Mouse (Mus musculus): ENCODE results near the gene Ccl22. TPM values are rescaled to one million over a fixed set of nuclear protein-coding genes. Genes with fewer than 3 reads are reported as not detected.

Gene Ccl22
- polyA plus RNA-seq, 1 experiment from 2014 or later = not detected

GRCm38 (mm10) chr8:94702156-94702555 is 43.2 kb upstream of the Ccl22 start:
- H3K9ac ChIP-seq (ENCODE audit: low read length) = no peak overlapping the region
- no peak overlapping the region for H3K27ac ChIP-seq (replicated peaks)
- TF ChIP-seq CTCF (IDR thresholded peaks at IDR 0.05; ENCODE audit: low read depth) (no peak), EP300 (optimal IDR thresholded peaks at IDR 0.05) (no peak)
- H3K4me1 ChIP-seq (replicated peaks; ENCODE audit: control insufficient read depth, insufficient read depth) = no peaks in the 10 kb centered on the region
- H3K4me2 ChIP-seq (replicated peaks; ENCODE audit: low read depth) = no peak overlapping the region
- peaks cover under 1% of the 10 kb centered on the region; the same call in 1 of the 2 replicates for H3K27me3 ChIP-seq (ENCODE audit: control insufficient read depth, insufficient read depth, low read length)
- no peaks in the 10 kb centered on the region for H3K9me3 ChIP-seq (ENCODE audit: control insufficient read depth, low read length)
- no peak for DNase-seq (ENCODE audit: low spot score)
- no peaks in the 10 kb centered on the region for H3K36me3 ChIP-seq (ENCODE audit: control insufficient read depth, insufficient read depth, low read length)
- H3K4me3 ChIP-seq (ENCODE audit: low read depth, low read length) = no peak overlapping the region
- ATAC-seq (ENCODE audit: low FRiP score, low TSS enrichment) = no peak
- 69% methylated on average over 3 of the region's 3 CpGs for WGBS

- peak; percentile 60 for ATAC-seq (ENCODE audit: low FRiP score, low TSS enrichment)
- Histone ChIP-seq H3K4me2 (replicated peaks; ENCODE audit: low read depth) (peak overlapping the region; percentile 56), H3K27me3 (ENCODE audit: control insufficient read depth, insufficient read depth, low read length) (no peaks in the 10 kb centered on the region), H3K4me3 (ENCODE audit: low read depth, low read length) (peak overlapping the region; percentile 32), H3K9me3 (ENCODE audit: control insufficient read depth, low read length) (no peaks in the 10 kb centered on the region), H3K36me3 (ENCODE audit: control insufficient read depth, insufficient read depth, low read length) (no peaks in the 10 kb centered on the region), H3K27ac (replicated peaks) (0 out of 2 replicates have a peak overlapping the region, but pooled peaks have one; percentile 18), H3K9ac (ENCODE audit: low read length) (no peak overlapping the region), H3K4me1 (replicated peaks; ENCODE audit: control insufficient read depth, insufficient read depth) (no peaks in the 10 kb centered on the region)
- peak; percentile 82 for DNase-seq (ENCODE audit: low spot score)
- WGBS = under 1% methylated on average over 35 of the region's 35 CpGs
- no peak for TF ChIP-seq EP300 (optimal IDR thresholded peaks at IDR 0.05)
- peak; percentile 97 for TF ChIP-seq CTCF (IDR thresholded peaks at IDR 0.05; ENCODE audit: low read depth)
These were observed 42.3 kb upstream of the Ccl22 start for GRCm38 (mm10) chr8:94702844-94703813.

- no peaks in the 10 kb centered on the region for H3K4me1 ChIP-seq (replicated peaks; ENCODE audit: control insufficient read depth, insufficient read depth)
- under 1% methylated on average over 35 of the region's 35 CpGs for WGBS
- no peaks in the 10 kb centered on the region for H3K9me3 ChIP-seq (ENCODE audit: control insufficient read depth, low read length)
- peak overlapping the region; percentile 28; the same call in 1 of the 2 replicates for H3K9ac ChIP-seq (ENCODE audit: low read length)
- no peak overlapping the region for H3K27ac ChIP-seq (replicated peaks)
- DNase-seq (ENCODE audit: low spot score) (peak; percentile 96), ATAC-seq (ENCODE audit: low FRiP score, low TSS enrichment) (peak; percentile 88)
- peak overlapping the region; percentile 56 for H3K4me2 ChIP-seq (replicated peaks; ENCODE audit: low read depth)
- H3K4me3 ChIP-seq (ENCODE audit: low read depth, low read length) = peak overlapping the region; percentile 33
- peak; percentile 94 for TF ChIP-seq CTCF (IDR thresholded peaks at IDR 0.05; ENCODE audit: low read depth)
- TF ChIP-seq EP300 (optimal IDR thresholded peaks at IDR 0.05) = no peak
- no peaks in the 10 kb centered on the region for H3K27me3 ChIP-seq (ENCODE audit: control insufficient read depth, insufficient read depth, low read length)
- H3K36me3 ChIP-seq (ENCODE audit: control insufficient read depth, insufficient read depth, low read length) = no peaks in the 10 kb centered on the region
These were observed 41.3 kb upstream of the Ccl22 start for GRCm38 (mm10) chr8:94703972-94704668.

- DNase-seq (ENCODE audit: low spot score) = no peak
- whole genome bisulfite sequencing = 16% methylated on average over 9 of the region's 9 CpGs
- ATAC-seq (ENCODE audit: low FRiP score, low TSS enrichment) = no peak
These were observed 40.8 kb upstream of the Ccl22 start for GRCm38 (mm10) chr8:94704669-94704984.

GRCm38 (mm10) chr8:94705581-94706245 is 39.7 kb upstream of the Ccl22 start:
- 78% methylated on average over 10 of the region's 10 CpGs for WGBS
- H3K27ac ChIP-seq (replicated peaks) = no peak overlapping the region
- no peak overlapping the region for H3K4me3 ChIP-seq (ENCODE audit: low read depth, low read length)
- no peak overlapping the region for H3K4me2 ChIP-seq (replicated peaks; ENCODE audit: low read depth)
- TF ChIP-seq EP300 (optimal IDR thresholded peaks at IDR 0.05) (no peak), CTCF (IDR thresholded peaks at IDR 0.05; ENCODE audit: low read depth) (no peak)
- no peaks in the 10 kb centered on the region for H3K36me3 ChIP-seq (ENCODE audit: control insufficient read depth, insufficient read depth, low read length)
- DNase-seq (ENCODE audit: low spot score) (no peak), ATAC-seq (ENCODE audit: low FRiP score, low TSS enrichment) (no peak)
- no peak overlapping the region for H3K9ac ChIP-seq (ENCODE audit: low read length)
- H3K9me3 ChIP-seq (ENCODE audit: control insufficient read depth, low read length) = no peaks in the 10 kb centered on the region
- no peaks in the 10 kb centered on the region for H3K4me1 ChIP-seq (replicated peaks; ENCODE audit: control insufficient read depth, insufficient read depth)
- H3K27me3 ChIP-seq (ENCODE audit: control insufficient read depth, insufficient read depth, low read length) = no peaks in the 10 kb centered on the region

More at GRCm38 (mm10) chr8:94704669-94704984, 40.8 kb upstream of the Ccl22 start:
- Histone ChIP-seq H3K36me3 (ENCODE audit: control insufficient read depth, insufficient read depth, low read length) (no peaks in the 10 kb centered on the region), H3K4me2 (replicated peaks; ENCODE audit: low read depth) (peak overlapping the region; percentile 55), H3K9ac (ENCODE audit: low read length) (peak overlapping the region; percentile 28; the same call in 1 of the 2 replicates), H3K4me3 (ENCODE audit: low read depth, low read length) (peak overlapping the region; percentile 33; the same call in 1 of the 2 replicates), H3K27me3 (ENCODE audit: control insufficient read depth, insufficient read depth, low read length) (no peaks in the 10 kb centered on the region), H3K27ac (replicated peaks) (no peak overlapping the region), H3K9me3 (ENCODE audit: control insufficient read depth, low read length) (no peaks in the 10 kb centered on the region), H3K4me1 (replicated peaks; ENCODE audit: control insufficient read depth, insufficient read depth) (no peaks in the 10 kb centered on the region)
- no peak for TF ChIP-seq EP300 (optimal IDR thresholded peaks at IDR 0.05)
- TF ChIP-seq CTCF (IDR thresholded peaks at IDR 0.05; ENCODE audit: low read depth) = no peak

All from stomach, postnatal 0 days (tissue).